Mouse (Mus musculus) layer of hippocampus, adult 9-10 months (tissue): ENCODE measurements around the gene Tgm5.
"Not testable (repeated sequence)": the region's sequence is repeated elsewhere in the genome, so short reads cannot be mapped to it uniquely, and the experiment has no call there.

Source experiments
- DNase-seq: peaks from one replicate; pipeline ENCODE4 v3.0.0; 2022; ENCODE audit warnings: low spot score

Tgm5 gene

GRCm38 (mm10) chr2:121085480-121086185 lies at the start of gene Tgm5:
Tgm5 (minus strand) TSS chr2:121085841.
- DNase-seq, result no peak

- no peak for DNase-seq
Observed at GRCm38 (mm10) chr2:121132822-121133221, 47.2 kb upstream of the Tgm5 start.

GRCm38 (mm10) chr2:121128865-121129620 lies 43.4 kb upstream of the Tgm5 start:
- DNase-seq, result no peak

DNA sequence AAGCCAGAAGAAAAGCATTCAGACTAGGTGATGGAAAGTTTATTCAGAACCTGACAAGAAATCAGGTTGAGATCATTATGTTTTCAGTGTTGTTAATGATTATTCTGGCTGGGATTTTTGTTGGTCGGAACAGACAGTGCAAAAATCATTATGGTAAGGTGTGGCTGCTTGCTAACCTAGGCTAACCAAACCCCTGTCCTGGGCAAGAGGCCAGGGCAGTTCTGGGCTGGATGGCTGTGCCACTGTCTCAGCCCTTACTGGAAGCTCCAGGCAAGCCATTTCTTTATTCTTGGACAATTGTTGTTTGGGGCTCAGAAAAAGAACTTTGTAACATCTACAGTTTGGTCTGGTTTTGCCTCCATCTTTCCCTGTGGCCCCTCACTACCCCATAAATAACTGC lies 41.9 kb upstream of the Tgm5 start:
- DNase-seq, result no peak

- DNase-seq, result not testable (repeated sequence)
Observed at GRCm38 (mm10) chr2:121126302-121126701, 40.7 kb upstream of the Tgm5 start.

DNA sequence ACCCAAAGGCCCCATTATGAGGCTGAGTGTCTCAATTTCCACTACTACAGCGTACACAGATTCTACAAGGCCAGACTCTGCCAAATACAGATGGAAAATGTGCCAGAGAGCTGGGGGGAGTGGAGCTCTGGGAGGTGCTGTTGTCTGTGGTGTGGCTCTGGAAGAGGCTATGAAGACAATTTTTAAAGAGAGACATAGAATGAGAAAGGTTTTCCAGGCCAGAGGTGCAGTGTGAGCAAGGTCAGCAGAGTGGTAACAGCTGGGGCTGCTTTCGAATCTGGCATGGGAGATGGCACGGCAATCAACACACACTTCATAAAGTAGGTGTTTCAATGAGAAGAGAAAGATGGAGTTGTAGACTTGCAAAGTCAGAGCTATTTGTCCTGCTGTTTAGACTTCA lies 33.6 kb upstream of the Tgm5 start:
- DNase-seq, result no peak

GRCm38 (mm10) chr2:121115418-121115817 lies 29.8 kb upstream of the Tgm5 start:
- no peak for DNase-seq

GRCm38 (mm10) chr2:121109695-121110094 lies 24.1 kb upstream of the Tgm5 start, which contains the start of gene Tgm7:
Tgm7 (minus strand) TSS chr2:121109795.
- no peak for DNase-seq

DNA sequence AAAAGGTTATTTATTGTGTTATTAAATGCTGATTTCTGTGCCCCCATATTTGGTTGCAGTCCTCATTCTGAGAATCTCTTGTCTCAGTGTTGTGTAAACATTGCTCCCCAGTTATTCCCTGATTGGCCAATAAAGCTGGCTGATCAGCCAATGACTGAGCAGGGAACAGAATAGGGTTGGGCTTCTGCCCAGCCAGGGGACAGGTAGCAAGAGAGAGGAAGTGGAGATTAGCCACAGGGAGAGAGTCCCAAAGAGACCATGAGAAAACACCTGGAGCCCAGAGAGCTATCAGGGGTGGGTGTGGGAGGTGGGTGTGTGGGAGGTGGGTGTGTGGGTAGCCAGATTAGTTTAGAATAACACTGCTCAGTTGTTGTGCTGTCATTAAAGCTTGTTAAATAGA lies 20.3 kb upstream of the Tgm5 start:
- no peak for DNase-seq

DNA sequence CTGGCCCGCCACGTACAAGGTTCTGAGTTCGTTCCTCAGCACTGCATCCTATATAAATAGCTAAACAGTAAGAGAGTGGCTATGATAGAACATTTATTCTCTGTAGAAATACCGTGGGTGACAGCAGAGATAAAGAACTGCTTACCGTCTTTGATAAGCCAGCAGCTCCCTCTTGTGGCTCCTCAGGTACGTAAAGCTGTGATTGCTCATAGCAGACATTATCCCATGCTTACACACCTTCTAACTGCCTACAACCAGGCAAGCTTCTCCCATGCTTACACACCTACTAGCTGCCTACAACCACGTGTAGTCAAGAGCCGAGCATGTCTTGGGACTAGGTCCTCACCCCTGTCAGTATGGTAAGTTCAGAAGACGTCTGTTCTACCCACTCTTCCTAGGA lies 16.4 kb upstream of the Tgm5 start:
- DNase-seq, result peak; percentile 50

DNA sequence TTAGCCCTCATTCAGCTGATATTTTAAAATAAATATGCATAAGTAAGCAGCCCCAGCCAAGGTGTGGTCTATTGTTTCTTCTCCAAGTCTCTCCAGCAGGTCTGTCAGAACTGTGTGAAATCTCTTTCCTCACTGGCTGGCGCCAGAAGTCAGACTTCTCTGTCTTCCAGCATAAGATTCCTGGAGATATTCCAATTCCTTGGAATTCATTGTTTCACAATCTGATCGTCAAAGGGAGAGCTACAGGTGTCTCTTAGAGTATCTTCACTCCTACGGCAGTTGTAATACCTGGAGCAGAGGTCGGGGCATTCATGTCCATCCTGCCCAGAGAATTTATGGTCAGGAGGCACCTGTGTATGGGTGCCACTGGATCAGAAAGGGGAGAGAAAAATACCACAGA lies 4.1 kb upstream of the Tgm5 start:
- no peak for DNase-seq

DNA sequence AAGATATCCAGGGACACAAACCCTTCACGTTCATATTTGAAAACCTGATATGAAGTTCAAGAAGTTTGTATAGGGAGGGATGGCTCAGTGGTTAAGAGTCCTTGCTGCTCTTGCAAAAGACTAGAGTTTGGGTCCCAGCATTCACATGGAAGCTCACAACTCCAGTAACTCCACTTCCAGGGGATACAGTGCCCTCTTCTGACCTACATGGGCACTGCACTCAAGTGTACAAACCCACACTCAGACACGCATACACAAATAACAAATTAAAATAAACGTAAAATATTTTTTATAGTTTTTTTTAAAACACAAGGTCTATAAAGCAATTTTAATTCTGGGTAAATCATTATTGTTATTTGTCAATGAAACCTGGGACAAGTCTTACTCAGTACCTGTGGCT lies 2.9 kb upstream of the Tgm5 start:
- DNase-seq, result no peak

DNA sequence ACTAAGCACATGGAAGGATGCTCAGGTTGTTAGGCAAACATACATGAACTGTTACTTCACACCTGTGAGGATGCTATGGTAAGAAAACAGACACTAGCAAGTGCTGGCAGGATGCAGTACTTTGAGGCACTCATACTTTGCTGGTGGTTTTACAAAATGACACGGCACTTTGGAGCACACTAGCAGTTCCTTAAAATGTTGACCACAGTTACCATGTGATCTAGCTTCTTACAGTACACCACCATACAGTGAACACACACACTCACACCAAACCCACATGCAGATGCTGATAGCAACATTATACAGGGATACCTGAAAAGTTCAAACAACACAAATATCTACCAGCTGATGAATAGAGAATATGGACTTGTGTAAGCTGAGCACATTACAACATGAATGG lies 3.0 kb downstream of the Tgm5 start:
- no peak for DNase-seq

DNA sequence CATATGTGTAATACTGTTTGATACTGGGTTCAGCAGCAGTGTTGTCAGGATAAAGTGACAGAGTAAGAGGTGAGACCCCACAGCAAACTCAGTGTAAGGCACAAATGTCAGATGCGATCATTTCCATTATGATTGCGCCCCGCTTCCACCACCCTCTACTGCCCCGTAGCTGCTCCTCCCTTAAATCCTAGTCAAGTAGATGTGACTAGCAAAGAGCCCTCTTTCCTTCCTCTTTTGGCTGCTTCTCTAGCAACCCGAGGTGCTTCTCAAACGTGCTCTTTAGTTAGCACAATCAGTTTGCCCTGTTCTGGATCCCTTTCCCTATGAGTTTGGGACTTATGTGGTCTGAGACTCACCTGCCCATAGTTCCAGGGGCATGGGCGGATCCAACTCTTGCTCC lies 10.9 kb downstream of the Tgm5 start:
- no peak for DNase-seq

GRCm38 (mm10) chr2:121071871-121072270 lies 13.8 kb downstream of the Tgm5 start:
- no peak for DNase-seq

GRCm38 (mm10) chr2:121069506-121069905 lies 16.1 kb downstream of the Tgm5 start:
- no peak for DNase-seq

- no peak for DNase-seq
Observed at GRCm38 (mm10) chr2:121067116-121067515, 18.5 kb downstream of the Tgm5 start.

DNA sequence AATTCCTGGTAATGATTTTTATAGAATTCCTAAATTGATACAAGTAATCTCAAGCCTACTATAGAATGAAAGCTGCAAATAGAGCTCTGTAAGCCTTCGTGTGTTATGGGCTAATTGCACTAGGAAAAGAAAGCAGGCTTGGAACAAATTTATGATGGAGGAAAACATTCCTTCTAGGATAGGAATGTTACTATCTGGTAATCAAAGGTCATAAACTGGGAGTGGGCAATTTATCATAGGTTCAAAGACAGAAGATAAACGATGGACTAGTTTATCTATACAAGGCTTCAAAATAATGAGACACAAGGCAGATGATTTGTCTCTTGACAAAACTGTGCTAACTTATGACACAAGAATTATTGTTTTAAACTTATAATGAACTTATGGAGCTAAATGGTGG lies 24.3 kb downstream of the Tgm5 start:
- DNase-seq, result no peak

DNA sequence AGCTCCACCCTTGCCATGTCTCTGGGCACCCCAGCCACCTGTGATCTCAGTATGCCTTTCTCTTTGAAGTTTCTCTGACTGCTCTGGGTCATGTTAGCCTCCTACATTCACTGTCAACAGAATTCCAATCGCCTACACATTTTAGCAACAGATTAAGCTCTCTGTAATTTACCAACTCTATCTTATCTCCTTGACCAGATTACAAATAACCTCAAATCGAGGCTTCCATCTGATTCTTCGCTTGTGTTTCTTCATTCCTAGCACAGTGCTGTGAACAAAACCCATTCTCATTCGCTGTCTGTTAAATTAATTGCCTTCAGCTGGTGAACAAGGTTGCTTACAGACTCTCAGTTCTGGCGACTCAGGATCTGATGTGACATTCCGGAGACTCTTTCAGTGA lies 27.6 kb downstream of the Tgm5 start:
- DNase-seq, result no peak

GRCm38 (mm10) chr2:121055915-121056314 lies 29.7 kb downstream of the Tgm5 start:
- no peak for DNase-seq

DNA sequence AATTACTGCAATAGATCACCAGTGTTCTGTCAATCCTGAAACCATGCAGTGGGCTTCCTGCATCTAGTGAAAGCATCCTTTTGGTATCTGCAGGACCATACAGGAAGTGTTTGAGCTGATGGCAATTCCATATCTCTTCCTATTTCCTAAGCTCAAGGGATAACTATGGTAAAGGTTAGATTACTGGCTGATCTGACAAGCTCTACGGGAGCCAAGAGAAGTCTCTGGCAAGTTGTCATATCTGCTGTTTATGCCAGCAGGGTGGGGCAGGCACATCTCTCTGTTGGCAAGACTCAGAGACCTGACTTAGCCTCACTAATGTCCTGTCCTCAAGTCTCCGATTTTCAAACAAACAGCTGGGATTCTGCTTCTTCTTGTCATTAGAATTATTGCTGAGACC lies 31.6 kb downstream of the Tgm5 start:
- no peak for DNase-seq

GRCm38 (mm10) chr2:121052176-121052575 lies 33.5 kb downstream of the Tgm5 start:
- no peak for DNase-seq

DNA sequence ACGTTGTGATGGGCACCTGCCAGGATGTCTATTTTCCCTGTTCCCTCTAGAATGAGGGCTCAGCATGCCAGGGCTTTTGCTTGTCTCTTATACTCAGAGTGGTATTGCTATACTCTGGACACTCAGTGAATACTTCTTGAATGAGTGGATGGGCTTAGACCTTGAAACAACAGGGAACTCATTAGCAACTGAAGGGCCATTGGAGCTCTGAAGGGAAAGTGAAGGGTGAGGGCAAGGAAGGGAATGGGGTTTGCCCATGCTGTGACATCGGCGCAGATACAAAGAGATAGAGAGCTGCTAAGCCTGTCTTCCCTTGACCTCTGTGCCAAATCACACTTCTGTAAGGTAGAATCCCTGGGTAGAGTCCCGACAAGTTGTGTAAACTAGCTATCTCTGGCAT lies 40.0 kb downstream of the Tgm5 start:
- no peak for DNase-seq

DNA sequence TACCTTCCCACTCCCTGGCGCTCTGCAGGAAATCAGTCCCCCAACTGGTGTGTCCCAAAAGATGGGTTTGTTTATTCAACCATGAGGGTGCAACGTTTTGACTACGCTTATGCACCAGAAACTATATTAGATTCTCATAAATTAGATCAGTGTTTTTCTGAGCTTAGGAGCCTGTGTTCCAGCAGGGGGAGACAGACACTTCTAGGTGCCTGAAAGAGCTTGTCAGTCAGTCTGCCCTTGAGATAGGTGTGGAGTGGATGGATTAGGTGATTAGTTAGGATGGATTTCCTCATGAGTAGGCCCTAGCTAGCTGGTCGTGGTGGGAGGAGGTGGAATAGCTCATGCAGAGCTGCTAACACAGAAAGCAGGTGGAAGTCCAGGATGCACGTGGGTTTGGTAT lies 44.5 kb downstream of the Tgm5 start:
- DNase-seq, result peak; percentile 20
